Mouse (Mus musculus) thymus, postnatal 36 days (tissue): ENCODE data around the gene F930015N05Rik.

Experiments
- DNase-seq, 2 experiments: peaks; one replicate each; pipeline ENCODE4 v3.0.0; 2022; ENCODE audit warnings: mixed read lengths in 2 of 2

Gene F930015N05Rik

GRCm38 (mm10) chr11:64436412-64436727 lies at the start of gene F930015N05Rik:
F930015N05Rik (minus strand) TSS chr11:64436653.
- DNase-seq: no peak

- DNase-seq: no peak
Measured at GRCm38 (mm10) chr11:64481445-64481844, 45.0 kb upstream of the F930015N05Rik start.

GRCm38 (mm10) chr11:64473679-64474078 lies 37.2 kb upstream of the F930015N05Rik start:
- no peak for DNase-seq

GRCm38 (mm10) chr11:64470689-64471088 lies 34.2 kb upstream of the F930015N05Rik start:
- no peak for DNase-seq

- DNase-seq: no peak
Measured at GRCm38 (mm10) chr11:64468737-64469136, 32.3 kb upstream of the F930015N05Rik start.

- no peak for DNase-seq
Measured at GRCm38 (mm10) chr11:64461746-64462145, 25.3 kb upstream of the F930015N05Rik start.

GRCm38 (mm10) chr11:64448586-64449315 lies 12.3 kb upstream of the F930015N05Rik start:
- DNase-seq: no peak

GRCm38 (mm10) chr11:64445227-64445626 lies 8.8 kb upstream of the F930015N05Rik start:
- no peak for DNase-seq

- no peak for DNase-seq
Measured at GRCm38 (mm10) chr11:64442701-64443100, 6.2 kb upstream of the F930015N05Rik start.

GRCm38 (mm10) chr11:64442119-64442518 lies 5.7 kb upstream of the F930015N05Rik start:
- no peak for DNase-seq

- no peak for DNase-seq
Measured at GRCm38 (mm10) chr11:64438909-64439308, 2.5 kb upstream of the F930015N05Rik start.

- DNase-seq: no peak
Measured at GRCm38 (mm10) chr11:64437721-64438120, 1.3 kb upstream of the F930015N05Rik start.

GRCm38 (mm10) chr11:64436791-64437298 lies 392 bp upstream of the F930015N05Rik start:
- no peak for DNase-seq

GRCm38 (mm10) chr11:64435546-64436411 lies 674 bp downstream of the F930015N05Rik start:
- DNase-seq: no peak

- DNase-seq: peak; percentile 3 to 10
Measured at GRCm38 (mm10) chr11:64434611-64435545, 1.6 kb downstream of the F930015N05Rik start, which contains the start of gene Hs3st3a1. Hs3st3a1 (plus strand) TSS chr11:64435332.

GRCm38 (mm10) chr11:64418969-64419368 lies 17.5 kb downstream of the F930015N05Rik start:
- no peak for DNase-seq

GRCm38 (mm10) chr11:64400534-64401093 lies 35.8 kb downstream of the F930015N05Rik start:
- DNase-seq: no peak

GRCm38 (mm10) chr11:64397612-64398011 lies 38.8 kb downstream of the F930015N05Rik start:
- DNase-seq: no peak

GRCm38 (mm10) chr11:64396949-64397348 lies 39.5 kb downstream of the F930015N05Rik start:
- DNase-seq: no peak

GRCm38 (mm10) chr11:64396331-64396881 lies 40.0 kb downstream of the F930015N05Rik start:
- DNase-seq: peak in 1 of 2 experiments; percentile 14

GRCm38 (mm10) chr11:64386333-64386732 lies 50.1 kb downstream of the F930015N05Rik start:
- DNase-seq: no peak
